Mouse (Mus musculus) kidney, adult 2 months (tissue): Measurements from ENCODE around the gene Tenm3. TPM values are rescaled to one million over a fixed set of nuclear protein-coding genes. Genes with fewer than 3 reads are reported as not detected.

Source experiments
- DNase-seq: peaks from one replicate; pipeline ENCODE4 v3.0.0; 2021
- H3K27ac ChIP-seq: fragments of 200-500 bp; 2 replicates; pipeline ENCODE4 v1.5.1; 2012; ENCODE audit warnings: low read depth, low read length, control low read depth, inconsistent platforms; ENCODE audit not compliant: insufficient read depth
- H3K27me3 ChIP-seq: fragments of 200-500 bp; replicated peaks from 2 replicates; pipeline ENCODE4 v1.6.1; 2012; ENCODE audit warnings: mild to moderate bottlenecking, moderate library complexity, low read length, inconsistent platforms; ENCODE audit not compliant: control insufficient read depth, insufficient read depth
- H3K36me3 ChIP-seq: fragments of 200-500 bp; 2 replicates; pipeline ENCODE4 v1.6.1; 2012; ENCODE audit warnings: mild to moderate bottlenecking, moderate library complexity, low read length, inconsistent platforms; ENCODE audit not compliant: control insufficient read depth, insufficient read depth
- H3K4me1 ChIP-seq: fragments of 200-500 bp; 2 replicates; pipeline ENCODE4 v1.6.1; 2011; ENCODE audit warnings: low read length; ENCODE audit not compliant: control insufficient read depth, insufficient read depth
- H3K4me3 ChIP-seq: fragments of 200-500 bp; 2 replicates; pipeline ENCODE4 v1.5.1; 2011; ENCODE audit warnings: mild to moderate bottlenecking, low read depth, low read length, control low read depth; ENCODE audit not compliant: insufficient read depth
- CTCF ChIP-seq: fragments of 200-500 bp; conservative IDR thresholded peaks from 2 replicates; pipeline ENCODE4 v1.5.1; 2011; ENCODE audit warnings: low read depth, mild to moderate bottlenecking, control low read depth, low read length, moderate library complexity, mixed read lengths; ENCODE audit not compliant: insufficient read depth, insufficient read length
- POLR2A ChIP-seq: fragments of 200-500 bp; IDR thresholded peaks from one replicate; pipeline ENCODE4 v1.6.1; 2011; ENCODE audit warnings: low read depth, low read length, control low read depth
- WGBS: fragments of 180-500 bp; shearing (Covaris S2); methylation state at CpG from one replicate; pipeline ENCODE4 v1.1.7; 2018; 5-methylcytosine and 5-hydroxymethylcytosine counted together
- polyA plus RNA-seq: library from polyadenylated mRNA; depleted of rRNA; stranded (reverse); fragments of >200 nt; gene quantifications from 2 replicates; pipeline ENCODE4 v1.2.3, GENCODE M21; 2012

Tenm3 gene
- polyA plus RNA-seq, 1 experiment, result 2.0 TPM

DNA sequence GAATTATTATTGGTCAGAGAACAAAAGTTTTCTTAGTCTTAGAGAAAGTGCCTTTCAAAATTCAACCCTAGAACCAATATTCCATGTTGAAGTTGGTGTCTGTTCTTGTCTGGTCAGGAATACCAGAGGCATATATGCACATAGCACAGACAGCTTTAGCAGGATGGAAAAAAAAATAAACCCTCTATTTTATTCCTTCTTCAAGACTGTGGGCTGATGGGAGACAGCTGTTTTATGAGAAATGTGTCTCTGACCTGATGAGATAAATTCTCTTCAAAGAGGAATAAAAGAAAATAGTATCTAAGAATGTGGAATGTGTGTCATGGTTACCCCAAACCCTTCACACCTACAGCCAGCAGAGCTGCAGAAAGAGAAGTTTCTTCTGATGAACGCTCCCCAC, 173.4 kb downstream of the Tenm3 start:
- no peaks in the 10 kb centered on the region for H3K36me3 ChIP-seq
- WGBS, result 70% methylated on average over 1 of the region's 1 CpGs
- no peak for DNase-seq
- TF ChIP-seq POLR2A, result no peak
- TF ChIP-seq CTCF, result no peak
- no peak overlapping the region for H3K27ac ChIP-seq
- H3K27me3 ChIP-seq, result no peaks in the 10 kb centered on the region
- no peaks in the 10 kb centered on the region for H3K4me1 ChIP-seq
- no peak overlapping the region for H3K4me3 ChIP-seq

GRCm38 (mm10) chr8:48665193-48665592, 178.6 kb downstream of the Tenm3 start:
- Histone ChIP-seq H3K27me3 (no peaks in the 10 kb centered on the region), H3K27ac (no peak overlapping the region), H3K4me1 (no peaks in the 10 kb centered on the region), H3K4me3 (no peak overlapping the region), H3K36me3 (no peaks in the 10 kb centered on the region)
- TF ChIP-seq CTCF (no peak), POLR2A (no peak)
- DNase-seq, result no peak
- WGBS, result 96% methylated on average over 3 of the region's 3 CpGs

DNA sequence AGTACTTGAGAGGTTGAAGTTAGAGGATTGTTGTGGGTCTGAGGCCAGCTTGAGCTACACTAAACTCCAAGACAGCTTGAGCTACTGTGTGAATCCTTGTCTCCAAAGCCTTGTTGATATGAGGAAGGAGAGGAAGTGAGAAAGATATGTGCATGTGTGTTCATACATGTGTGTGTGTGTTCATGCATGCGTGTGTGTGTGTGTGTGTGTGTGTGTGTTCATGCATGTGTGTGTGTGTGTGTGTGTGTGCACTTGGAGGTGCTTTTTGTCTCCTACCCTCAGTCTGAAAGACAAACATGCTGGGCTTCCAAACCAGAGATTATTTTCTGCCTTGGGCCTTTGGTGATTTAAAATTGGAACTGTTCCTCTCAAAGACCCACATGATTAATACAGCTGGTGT, 184.5 kb downstream of the Tenm3 start:
- no peak for TF ChIP-seq CTCF
- Histone ChIP-seq H3K27me3 (no peaks in the 10 kb centered on the region), H3K4me1 (0 out of 2 replicates have a peak, but pooled peaks cover 4% of the 10 kb centered on the region), H3K36me3 (no peaks in the 10 kb centered on the region), H3K27ac (no peak overlapping the region), H3K4me3 (no peak overlapping the region)
- DNase-seq, result no peak
- 75% methylated on average over 1 of the region's 1 CpGs for WGBS

DNA sequence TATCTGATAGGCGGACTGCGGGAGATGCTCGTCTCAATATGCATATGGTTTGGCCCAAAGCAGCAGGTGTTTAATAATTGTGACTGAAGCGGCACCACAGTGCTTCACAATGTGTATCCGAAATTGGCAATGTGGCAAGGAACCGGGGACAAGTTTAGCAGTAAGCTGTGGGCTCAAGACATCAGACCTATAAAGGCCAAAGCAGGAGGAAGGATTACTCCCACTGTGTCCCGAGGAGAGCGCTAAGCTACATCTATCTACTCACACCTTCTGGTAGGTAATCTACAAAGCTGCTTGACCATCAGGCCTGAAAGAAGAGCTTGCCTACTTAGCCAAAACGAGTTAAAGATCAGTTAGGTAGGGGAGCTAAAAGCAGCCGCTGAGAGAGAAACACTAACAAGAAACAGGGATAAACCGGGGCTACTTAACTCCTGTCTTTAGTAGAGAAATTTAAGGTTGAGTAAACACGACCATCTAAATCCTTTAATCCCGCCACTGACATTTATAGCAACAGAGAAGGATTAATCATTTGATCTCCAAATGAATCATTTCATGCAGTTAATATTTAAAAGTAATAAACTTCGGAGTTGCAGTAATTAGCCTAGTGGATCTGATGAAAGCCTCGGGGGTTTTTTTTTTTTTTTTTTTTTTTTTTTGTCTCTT, 188.2 kb downstream of the Tenm3 start:
- Histone ChIP-seq H3K4me1 (0 out of 2 replicates have a peak, but pooled peaks cover 4% of the 10 kb centered on the region), H3K27me3 (no peaks in the 10 kb centered on the region), H3K4me3 (no peak overlapping the region), H3K27ac (no peak overlapping the region), H3K36me3 (no peaks in the 10 kb centered on the region)
- 48% methylated on average over 15 of the region's 15 CpGs for WGBS
- TF ChIP-seq POLR2A (no peak), CTCF (no peak)
- no peak for DNase-seq

DNA sequence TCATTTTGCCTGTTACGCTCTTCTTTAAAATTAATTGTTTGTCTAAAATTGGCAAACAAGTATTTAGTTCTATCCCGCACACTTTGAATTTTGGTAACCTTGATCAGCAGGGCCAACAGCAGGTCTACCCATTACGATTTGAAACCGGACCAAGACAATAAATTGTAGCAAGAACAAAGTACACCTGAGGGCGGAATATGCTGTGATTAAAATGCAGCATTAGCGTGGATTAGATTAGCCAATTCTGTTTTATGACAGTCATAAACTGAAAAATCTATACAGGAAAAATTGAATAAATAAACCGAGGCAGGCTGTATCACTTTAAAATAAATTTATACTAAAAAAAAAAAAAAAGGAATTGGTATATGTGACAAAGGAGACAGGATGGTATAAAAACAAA, 193.9 kb downstream of the Tenm3 start:
- 88% methylated on average over 7 of the region's 7 CpGs for WGBS
- no peak overlapping the region for H3K27ac ChIP-seq
- no peak for TF ChIP-seq CTCF
- no peak for TF ChIP-seq POLR2A
- H3K4me1 ChIP-seq, result no peaks in the 10 kb centered on the region
- no peak overlapping the region for H3K4me3 ChIP-seq
- DNase-seq, result no peak
- no peaks in the 10 kb centered on the region for H3K27me3 ChIP-seq
- H3K36me3 ChIP-seq, result no peaks in the 10 kb centered on the region

- 80% methylated on average over 7 of the region's 7 CpGs for WGBS
- no peak overlapping the region for H3K27ac ChIP-seq
- no peak for TF ChIP-seq CTCF
- TF ChIP-seq POLR2A, result no peak
- no peaks in the 10 kb centered on the region for H3K4me1 ChIP-seq
- DNase-seq, result no peak
- no peaks in the 10 kb centered on the region for H3K36me3 ChIP-seq
- no peak overlapping the region for H3K4me3 ChIP-seq
- no peaks in the 10 kb centered on the region for H3K27me3 ChIP-seq
Observed at GRCm38 (mm10) chr8:48649415-48649814, 194.3 kb downstream of the Tenm3 start.

GRCm38 (mm10) chr8:48646110-48646509, 197.6 kb downstream of the Tenm3 start:
- no peaks in the 10 kb centered on the region for H3K4me1 ChIP-seq
- no peaks in the 10 kb centered on the region for H3K27me3 ChIP-seq
- 79% methylated on average over 18 of the region's 18 CpGs for WGBS
- no peak overlapping the region for H3K4me3 ChIP-seq
- H3K27ac ChIP-seq, result no peak overlapping the region
- DNase-seq, result no peak
- TF ChIP-seq CTCF (no peak), POLR2A (no peak)
- no peaks in the 10 kb centered on the region for H3K36me3 ChIP-seq
